Mouse (Mus musculus) ES-Bruce4 (cell line): ENCODE data around the gene D430041D05Rik. TPM values are rescaled to one million over a fixed set of nuclear protein-coding genes. Genes with fewer than 3 reads are reported as not detected.
"Not testable (repeated sequence)": the region's sequence is repeated elsewhere in the genome, so short reads cannot be mapped to it uniquely, and the experiment has no call there.

Source experiments
- H3K27ac ChIP-seq: 2 replicates; pipeline ENCODE4 v1.5.1; 2012; ENCODE audit warnings: low read length, inconsistent platforms; ENCODE audit not compliant: insufficient read depth
- H3K27me3 ChIP-seq: 2 replicates; pipeline ENCODE4 v1.6.1; 2012; ENCODE audit warnings: mild to moderate bottlenecking, low read length, inconsistent platforms; ENCODE audit not compliant: control insufficient read depth, poor library complexity, insufficient read depth, severe bottlenecking
- H3K36me3 ChIP-seq: 2 replicates; pipeline ENCODE4 v1.6.1; 2012; ENCODE audit warnings: inconsistent platforms, mild to moderate bottlenecking, low read length, moderate library complexity; ENCODE audit not compliant: control insufficient read depth, poor library complexity, insufficient read depth, severe bottlenecking
- H3K4me1 ChIP-seq: one replicate; pipeline ENCODE4 v1.8.1; 2011; ENCODE audit warnings: low read length; ENCODE audit not compliant: control insufficient read depth, insufficient read depth
- H3K4me3 ChIP-seq: 2 replicates; pipeline ENCODE4 v1.5.1; 2011; ENCODE audit warnings: low read depth, mild to moderate bottlenecking, low read length
- H3K9ac ChIP-seq: 2 replicates; pipeline ENCODE4 v1.6.1; 2012; ENCODE audit warnings: low read depth, mild to moderate bottlenecking, inconsistent platforms; ENCODE audit not compliant: poor library complexity, severe bottlenecking
- H3K9me3 ChIP-seq: replicated peaks from 2 replicates; pipeline ENCODE4 v1.6.1; 2012; ENCODE audit warnings: mild to moderate bottlenecking, low read length, inconsistent platforms; ENCODE audit not compliant: control insufficient read depth, poor library complexity, insufficient read depth, severe bottlenecking
- CTCF ChIP-seq: IDR thresholded peaks from one replicate; pipeline ENCODE4 v1.8.1; 2011; ENCODE audit warnings: low read depth, low read length
- EP300 ChIP-seq: IDR thresholded peaks from 2 replicates; pipeline ENCODE4 v1.6.1; 2011; ENCODE audit warnings: low read depth, low read length; ENCODE audit not compliant: insufficient read depth
- POLR2A ChIP-seq: IDR thresholded peaks from one replicate; pipeline ENCODE4 v1.8.1; 2011; ENCODE audit warnings: low read length; ENCODE audit not compliant: insufficient read depth
- polyA plus RNA-seq: library from polyadenylated mRNA; stranded (reverse); fragments of >200 nt; gene quantifications from 2 replicates; pipeline ENCODE4 v1.2.4, GENCODE M21; 2011; ENCODE audit warnings: low read depth; ENCODE audit not compliant: missing spikeins, insufficient read depth, insufficient read length

The D430041D05Rik gene
- polyA plus RNA-seq, 1 experiment, result 0.10 TPM

GRCm38 (mm10) chr2:104098529-104099230 lies 312.1 kb downstream of the D430041D05Rik start:
- H3K4me1 ChIP-seq, result peaks cover 2% of the 10 kb centered on the region
- H3K9ac ChIP-seq, result no peak overlapping the region
- no peaks in the 10 kb centered on the region for H3K9me3 ChIP-seq
- TF ChIP-seq EP300 (no peak), POLR2A (no peak), CTCF (no peak)
- no peak overlapping the region for H3K4me3 ChIP-seq
- H3K27ac ChIP-seq, result peak overlapping the region; percentile 70; the same call in 1 of the 2 replicates
- no peaks in the 10 kb centered on the region for H3K36me3 ChIP-seq
- no peaks in the 10 kb centered on the region for H3K27me3 ChIP-seq

GRCm38 (mm10) chr2:104097396-104097795 lies 313.4 kb downstream of the D430041D05Rik start:
- H3K4me3 ChIP-seq, H3K27ac ChIP-seq, H3K36me3 ChIP-seq, H3K4me1 ChIP-seq, H3K9ac ChIP-seq, H3K27me3 ChIP-seq, H3K9me3 ChIP-seq: not testable (repeated sequence)

- H3K9me3 ChIP-seq, H3K4me3 ChIP-seq, H3K27ac ChIP-seq, H3K27me3 ChIP-seq, H3K36me3 ChIP-seq, H3K9ac ChIP-seq, H3K4me1 ChIP-seq: not testable (repeated sequence)
Observed at GRCm38 (mm10) chr2:104096796-104097195, 314.0 kb downstream of the D430041D05Rik start.

- H3K4me1 ChIP-seq, result peaks cover 2% of the 10 kb centered on the region
Observed at GRCm38 (mm10) chr2:104096256-104096655, 314.6 kb downstream of the D430041D05Rik start.

GRCm38 (mm10) chr2:104095741-104096213 lies 315.0 kb downstream of the D430041D05Rik start, which contains the start of gene Cd59a:
Gene Cd59a, plus strand, starts transcription at chr2:104095801.
- H3K27ac ChIP-seq, result no peak within 1 kb of the TSS
- H3K27me3 ChIP-seq, result no peaks in the 10 kb centered on the region
- no peaks in the 10 kb centered on the region for H3K36me3 ChIP-seq
- H3K4me1 ChIP-seq, result peaks cover 2% of the 10 kb centered on the region
- peaks cover 9% of the 10 kb centered on the region for H3K9me3 ChIP-seq
- TF ChIP-seq POLR2A, result no peak
- TF ChIP-seq EP300, result no peak
- TF ChIP-seq CTCF, result no peak
- no peak within 1 kb of the TSS for H3K9ac ChIP-seq
- H3K4me3 ChIP-seq, result peak within 1 kb of the TSS; percentile 25; the same call in 1 of the 2 replicates

More at GRCm38 (mm10) chr2:104096256-104096655, 314.6 kb downstream of the D430041D05Rik start:
- H3K27ac ChIP-seq, result no peak overlapping the region
- H3K9me3 ChIP-seq, result peaks cover 9% of the 10 kb centered on the region
- no peaks in the 10 kb centered on the region for H3K27me3 ChIP-seq
- H3K4me3 ChIP-seq, result 0 out of 2 replicates have a peak overlapping the region, but pooled peaks have one; percentile 25
- no peak overlapping the region for H3K9ac ChIP-seq
- H3K36me3 ChIP-seq, result no peaks in the 10 kb centered on the region
- TF ChIP-seq EP300, result no peak
- no peak for TF ChIP-seq CTCF
- no peak for TF ChIP-seq POLR2A

GRCm38 (mm10) chr2:104093305-104093704 lies 317.5 kb downstream of the D430041D05Rik start:
- Histone ChIP-seq H3K4me1 (no peaks in the 10 kb centered on the region), H3K27ac (no peak overlapping the region), H3K9ac (no peak overlapping the region), H3K4me3 (no peak overlapping the region), H3K27me3 (no peaks in the 10 kb centered on the region), H3K36me3 (no peaks in the 10 kb centered on the region), H3K9me3 (peaks cover 9% of the 10 kb centered on the region)
- no peak for TF ChIP-seq EP300
- TF ChIP-seq CTCF, result no peak

Other genes with a start within 250 kb of the D430041D05Rik start
- gene Hipk3, start 83.4 kb upstream of the D430041D05Rik start, polyA plus RNA-seq, result 20.5 and 22.6 TPM in 2 replicates
- 78.4 and 85.7 TPM in 2 replicates for gene Cstf3, start 179.5 kb upstream of the D430041D05Rik start, polyA plus RNA-seq